Mouse (Mus musculus): ENCODE results near the gene Elob.

Elob gene

GRCm38 (mm10) chr17:23783352-23783751, 45.6 kb downstream of the Elob start:
- no peak for DNase-seq (ENCODE audit: low spot score in 2 of 2)

- DNase-seq (ENCODE audit: low spot score in 2 of 2) = no peak
Observed at GRCm38 (mm10) chr17:23778447-23778846, 50.5 kb downstream of the Elob start.

- no peak for DNase-seq (ENCODE audit: low spot score in 2 of 2)
Observed at GRCm38 (mm10) chr17:23777141-23777540, 51.8 kb downstream of the Elob start.

- DNase-seq (ENCODE audit: low spot score in 2 of 2) = no peak
Observed at GRCm38 (mm10) chr17:23776216-23776615, 52.7 kb downstream of the Elob start.
